Comparison of ENCODE assay signal across 11 mouse cellular contexts in genomic region chr15:64446411-64447072, GRCm38 (mm10).
DNase-seq lines count a peak whose midpoint lies in the region; ATAC-seq lines count a peak whose summit lies in the region.
"Had no signal": no experiment of that assay in that cellular context is flagged by ENCODE, and none has a peak within 500 bp of the region (broad histone marks: within the 10 kb centered on the region; RNA-seq: fewer than 3 reads in every experiment).

No protein-coding gene starts in this region.

- H3K4me3 ChIP-seq in heart, embryonic 12.5 days: no peak overlapping the region
- no peak overlapping the region for H3K4me3 ChIP-seq in forebrain, embryonic 16.5 days (replicated peaks; ENCODE audit: low read length)
- no peak overlapping the region for H3K4me3 ChIP-seq in intestine, embryonic 15.5 days (replicated peaks)

- no peak for ATAC-seq in heart, embryonic 12.5 days (ENCODE audit: insufficient number of reproducible peaks, low FRiP score)
- ATAC-seq in forebrain, embryonic 16.5 days: peak; percentile 74
- ATAC-seq in intestine, embryonic 15.5 days: no peak
- ATAC-seq: midbrain, embryonic 16.5 days had no signal

- no peaks in the 10 kb centered on the region for H3K27me3 ChIP-seq in heart, embryonic 12.5 days (replicated peaks)
- H3K27me3 ChIP-seq in forebrain, embryonic 16.5 days (replicated peaks; ENCODE audit: control insufficient read depth, insufficient read depth, low read length): no peaks in the 10 kb centered on the region
- H3K27me3 ChIP-seq in intestine, embryonic 15.5 days (replicated peaks): no peaks in the 10 kb centered on the region

- H3K4me2 ChIP-seq in heart, embryonic 12.5 days: no peak overlapping the region
- no peak overlapping the region for H3K4me2 ChIP-seq in forebrain, embryonic 16.5 days (ENCODE audit: low read length)
- H3K4me2 ChIP-seq in intestine, embryonic 15.5 days (replicated peaks): no peak overlapping the region

- H3K4me1 ChIP-seq in heart, embryonic 12.5 days (replicated peaks): no peaks in the 10 kb centered on the region
- H3K4me1 ChIP-seq in forebrain, embryonic 16.5 days (replicated peaks; ENCODE audit: control insufficient read depth, insufficient read depth, low read length): peaks cover 21% of the 10 kb centered on the region
- no peaks in the 10 kb centered on the region for H3K4me1 ChIP-seq in intestine, embryonic 15.5 days (replicated peaks)

- no peak overlapping the region for H3K9ac ChIP-seq in heart, embryonic 12.5 days
- H3K9ac ChIP-seq in forebrain, embryonic 16.5 days (replicated peaks; ENCODE audit: low read depth, low read length): no peak overlapping the region
- no peak overlapping the region for H3K9ac ChIP-seq in intestine, embryonic 15.5 days
- H3K9ac ChIP-seq: liver, embryonic 14.5 days had no signal

- peak; percentile 74 for DNase-seq in heart, adult 11 months
- peak; percentile 20 for DNase-seq in A20 (ENCODE audit: low read depth, low spot score)
- peak; percentile 84 for DNase-seq in left cerebral cortex, postnatal 4 days
- no peak for DNase-seq in natural killer cell, adult 2 months (ENCODE audit: low spot score in 2 of 2)
- DNase-seq in urinary bladder, postnatal 36 days (ENCODE audit: low spot score in 2 of 2): no peak
- DNase-seq: adrenal gland, adult 2 months had no signal

- no peak overlapping the region for H3K27ac ChIP-seq in heart, embryonic 12.5 days (ENCODE audit: poor library complexity, severe bottlenecking)
- no peak overlapping the region for H3K27ac ChIP-seq in forebrain, embryonic 16.5 days (ENCODE audit: low read length)
- H3K27ac ChIP-seq in intestine, embryonic 15.5 days: no peak overlapping the region
- H3K27ac ChIP-seq: liver, embryonic 14.5 days had no signal

- intact Hi-C loops in left cerebral cortex, postnatal 4 days (cut with DNase I): no loop called here

- WGBS in heart, embryonic 12.5 days: 78% methylated on average over 9 of the region's 9 CpGs
- 42% methylated on average over 9 of the region's 9 CpGs for WGBS in forebrain, embryonic 16.5 days
- 86% methylated on average over 9 of the region's 9 CpGs for WGBS in intestine, embryonic 15.5 days

- H3K36me3 ChIP-seq in heart, embryonic 12.5 days: no peaks in the 10 kb centered on the region
- H3K36me3 ChIP-seq in forebrain, embryonic 16.5 days (ENCODE audit: control insufficient read depth, insufficient read depth): no peaks in the 10 kb centered on the region
- H3K36me3 ChIP-seq in intestine, embryonic 15.5 days: no peaks in the 10 kb centered on the region

- H3K9me3 ChIP-seq in heart, embryonic 12.5 days (replicated peaks): no peaks in the 10 kb centered on the region
- no peaks in the 10 kb centered on the region for H3K9me3 ChIP-seq in forebrain, embryonic 16.5 days (ENCODE audit: control insufficient read depth, low read length)
- no peaks in the 10 kb centered on the region for H3K9me3 ChIP-seq in intestine, embryonic 15.5 days

Comparison
In these comparisons a context has a peak if more than half of its experiments do, and no peak if none do; other contexts are left out.
1. DNase-seq: peak in heart, adult 11 months (single experiment), A20 (single experiment) and left cerebral cortex, postnatal 4 days (single experiment); none in natural killer cell, adult 2 months (0 of 2) and urinary bladder, postnatal 36 days (0 of 2).